Mouse (Mus musculus) ES-Bruce4 (cell line): Measurements from ENCODE around the gene Grin3b. TPM values are rescaled to one million over a fixed set of nuclear protein-coding genes. Genes with fewer than 3 reads are reported as not detected.

Source experiments
- H3K27ac ChIP-seq: 2 replicates; pipeline ENCODE4 v1.5.1; 2012; ENCODE audit warnings: low read length, inconsistent platforms; ENCODE audit not compliant: insufficient read depth
- H3K27me3 ChIP-seq: 2 replicates; pipeline ENCODE4 v1.6.1; 2012; ENCODE audit warnings: mild to moderate bottlenecking, low read length, inconsistent platforms; ENCODE audit not compliant: control insufficient read depth, poor library complexity, insufficient read depth, severe bottlenecking
- H3K36me3 ChIP-seq: 2 replicates; pipeline ENCODE4 v1.6.1; 2012; ENCODE audit warnings: inconsistent platforms, mild to moderate bottlenecking, low read length, moderate library complexity; ENCODE audit not compliant: control insufficient read depth, poor library complexity, insufficient read depth, severe bottlenecking
- H3K4me1 ChIP-seq: one replicate; pipeline ENCODE4 v1.8.1; 2011; ENCODE audit warnings: low read length; ENCODE audit not compliant: control insufficient read depth, insufficient read depth
- H3K4me3 ChIP-seq: 2 replicates; pipeline ENCODE4 v1.5.1; 2011; ENCODE audit warnings: low read depth, mild to moderate bottlenecking, low read length
- H3K9ac ChIP-seq: 2 replicates; pipeline ENCODE4 v1.6.1; 2012; ENCODE audit warnings: low read depth, mild to moderate bottlenecking, inconsistent platforms; ENCODE audit not compliant: poor library complexity, severe bottlenecking
- H3K9me3 ChIP-seq: replicated peaks from 2 replicates; pipeline ENCODE4 v1.6.1; 2012; ENCODE audit warnings: mild to moderate bottlenecking, low read length, inconsistent platforms; ENCODE audit not compliant: control insufficient read depth, poor library complexity, insufficient read depth, severe bottlenecking
- CTCF ChIP-seq: IDR thresholded peaks from one replicate; pipeline ENCODE4 v1.8.1; 2011; ENCODE audit warnings: low read depth, low read length
- EP300 ChIP-seq: IDR thresholded peaks from 2 replicates; pipeline ENCODE4 v1.6.1; 2011; ENCODE audit warnings: low read depth, low read length; ENCODE audit not compliant: insufficient read depth
- POLR2A ChIP-seq: IDR thresholded peaks from one replicate; pipeline ENCODE4 v1.8.1; 2011; ENCODE audit warnings: low read length; ENCODE audit not compliant: insufficient read depth
- polyA plus RNA-seq: library from polyadenylated mRNA; stranded (reverse); fragments of >200 nt; gene quantifications from 2 replicates; pipeline ENCODE4 v1.2.4, GENCODE M21; 2011; ENCODE audit warnings: low read depth; ENCODE audit not compliant: missing spikeins, insufficient read depth, insufficient read length

Gene Grin3b
- polyA plus RNA-seq, 1 experiment: not detected

- no peaks in the 10 kb centered on the region for H3K36me3 ChIP-seq
- peak overlapping the region; percentile 6; the same call in 1 of the 2 replicates for H3K9ac ChIP-seq
- H3K4me1 ChIP-seq: peaks cover 5% of the 10 kb centered on the region
- H3K4me3 ChIP-seq: peak overlapping the region; percentile 29
- no peaks in the 10 kb centered on the region for H3K27me3 ChIP-seq
- TF ChIP-seq CTCF: no peak
- H3K27ac ChIP-seq: no peak overlapping the region
- H3K9me3 ChIP-seq: no peaks in the 10 kb centered on the region; the same call in 1 of the 2 replicates
Observed at GRCm38 (mm10) chr10:80013609-80014008, 43.1 kb downstream of the Grin3b start.

DNA sequence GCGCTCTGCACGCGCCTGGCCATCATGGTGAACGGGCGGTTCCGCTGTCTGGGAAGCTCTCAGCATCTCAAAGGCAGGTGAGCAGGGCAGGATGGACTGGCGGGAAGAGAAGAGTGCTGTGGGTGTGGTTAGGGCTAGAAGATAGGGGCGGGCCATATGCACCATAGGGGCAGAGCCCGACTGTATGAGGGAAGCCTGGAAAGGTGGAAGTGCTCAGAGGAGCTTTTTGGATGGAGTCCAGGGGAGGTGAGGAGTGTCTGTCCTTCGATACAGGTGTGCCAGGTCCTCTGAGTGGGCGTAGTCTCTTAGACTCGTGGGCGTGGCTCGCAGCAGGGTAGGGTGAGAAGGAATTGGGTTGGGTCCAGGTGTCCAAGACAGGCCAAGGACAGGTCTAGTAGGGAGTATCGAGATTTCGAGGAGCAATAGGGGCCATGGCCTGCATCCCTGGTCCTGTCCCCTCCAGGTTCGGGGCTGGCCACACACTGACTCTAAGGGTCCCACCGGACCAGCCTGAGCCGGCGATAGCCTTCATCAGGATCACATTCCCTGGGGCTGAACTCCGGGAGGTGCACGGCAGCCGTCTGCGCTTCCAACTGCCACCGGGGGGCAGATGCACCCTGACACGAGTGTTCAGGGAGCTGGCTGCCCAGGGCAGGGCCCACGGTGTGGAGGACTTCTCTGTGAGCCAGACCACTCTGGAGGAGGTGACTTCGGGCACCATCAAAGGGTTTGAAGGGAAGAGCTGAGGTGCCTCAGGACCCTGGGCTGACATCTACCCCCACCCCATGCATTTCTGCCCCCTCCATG, 44.2 kb downstream of the Grin3b start:
- no peaks in the 10 kb centered on the region for H3K36me3 ChIP-seq
- no peaks in the 10 kb centered on the region; the same call in 1 of the 2 replicates for H3K9me3 ChIP-seq
- TF ChIP-seq CTCF (no peak), POLR2A (no peak), EP300 (no peak)
- no peak overlapping the region for H3K27ac ChIP-seq
- H3K4me1 ChIP-seq: peaks cover 5% of the 10 kb centered on the region
- no peak overlapping the region for H3K9ac ChIP-seq
- H3K27me3 ChIP-seq: no peaks in the 10 kb centered on the region
- peak overlapping the region; percentile 29 for H3K4me3 ChIP-seq

GRCm38 (mm10) chr10:80015583-80015982, 45.1 kb downstream of the Grin3b start:
- TF ChIP-seq EP300: no peak
- TF ChIP-seq CTCF: no peak
- no peak for TF ChIP-seq POLR2A
- Histone ChIP-seq H3K9ac (no peak overlapping the region), H3K27ac (no peak overlapping the region), H3K4me3 (no peak overlapping the region), H3K36me3 (no peaks in the 10 kb centered on the region), H3K27me3 (no peaks in the 10 kb centered on the region), H3K9me3 (no peaks in the 10 kb centered on the region), H3K4me1 (peaks cover 5% of the 10 kb centered on the region)

DNA sequence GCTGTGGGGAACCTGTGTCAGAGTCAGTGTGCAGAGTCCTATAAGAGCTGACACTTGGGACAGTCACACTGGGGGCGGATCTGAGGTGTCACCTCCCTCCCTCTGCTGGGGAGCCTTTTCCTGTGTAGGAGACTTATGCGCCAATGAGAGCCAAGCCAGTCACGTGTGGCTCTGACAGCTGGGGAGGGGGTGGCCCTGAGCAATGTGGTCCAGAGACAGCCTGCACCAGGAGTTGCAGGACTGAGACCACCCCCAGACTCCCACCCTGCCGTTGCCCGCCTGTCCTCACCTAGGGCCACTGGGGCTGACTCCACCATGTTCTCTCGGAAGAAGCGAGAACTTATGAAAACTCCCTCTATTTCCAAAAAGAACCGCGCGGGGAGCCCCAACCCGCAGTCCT, 46.0 kb downstream of the Grin3b start, which contains the start of gene Arhgap45:
Gene Arhgap45 (plus strand): TSS at position 143 of the 400 bp plus-strand sequence.
- Histone ChIP-seq H3K4me1 (peaks cover 8% of the 10 kb centered on the region), H3K9me3 (no peaks in the 10 kb centered on the region), H3K27me3 (no peaks in the 10 kb centered on the region), H3K36me3 (no peaks in the 10 kb centered on the region), H3K27ac (no peak within 1 kb of the TSS), H3K9ac (no peak within 1 kb of the TSS), H3K4me3 (no peak within 1 kb of the TSS)
- no peak for TF ChIP-seq CTCF
- TF ChIP-seq POLR2A: no peak
- no peak for TF ChIP-seq EP300

GRCm38 (mm10) chr10:80016931-80017330, 46.4 kb downstream of the Grin3b start:
- no peak overlapping the region for H3K9ac ChIP-seq
- no peaks in the 10 kb centered on the region for H3K27me3 ChIP-seq
- no peaks in the 10 kb centered on the region for H3K9me3 ChIP-seq
- no peaks in the 10 kb centered on the region for H3K36me3 ChIP-seq
- no peak overlapping the region for H3K4me3 ChIP-seq
- TF ChIP-seq POLR2A: no peak
- no peak for TF ChIP-seq CTCF
- no peak for TF ChIP-seq EP300
- no peak overlapping the region for H3K27ac ChIP-seq
- H3K4me1 ChIP-seq: peaks cover 8% of the 10 kb centered on the region

DNA sequence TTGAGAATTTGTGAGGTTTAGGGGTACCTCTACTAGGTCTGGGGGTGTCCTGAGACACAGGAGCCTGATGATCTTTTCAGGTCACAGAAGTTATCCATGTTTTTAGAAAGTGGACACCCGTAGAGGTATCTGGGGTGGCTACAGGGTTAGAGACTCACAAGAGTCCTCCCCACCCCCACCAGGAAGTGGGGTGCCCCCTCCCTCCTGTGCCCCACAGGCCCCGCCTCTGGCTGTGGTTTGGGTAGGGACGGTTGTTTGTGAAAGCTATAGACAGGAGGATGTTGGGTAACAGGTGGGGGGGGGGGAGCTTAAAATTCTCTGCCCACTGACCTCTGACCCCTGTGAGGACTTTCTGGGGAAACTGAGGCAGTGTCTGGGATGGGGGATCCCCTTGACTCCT, 46.8 kb downstream of the Grin3b start:
- Histone ChIP-seq H3K4me1 (peaks cover 8% of the 10 kb centered on the region), H3K9ac (no peak overlapping the region), H3K27ac (no peak overlapping the region), H3K9me3 (no peaks in the 10 kb centered on the region), H3K36me3 (no peaks in the 10 kb centered on the region), H3K4me3 (no peak overlapping the region), H3K27me3 (no peaks in the 10 kb centered on the region)
- TF ChIP-seq CTCF: no peak
- no peak for TF ChIP-seq POLR2A
- TF ChIP-seq EP300: no peak
